Mouse (Mus musculus) lung, postnatal 10 days (tissue): ENCODE measurements at regions not wholly inside any gene's neighbourhood (a gene's known extent, or its start where the extent isn't known, plus 50 kb on each side); places are given as distances from the start of the nearest gene placed in this dataset.

Source experiments
- DNase-seq: peaks from one replicate; pipeline ENCODE4 v3.0.0; 2021

DNA sequence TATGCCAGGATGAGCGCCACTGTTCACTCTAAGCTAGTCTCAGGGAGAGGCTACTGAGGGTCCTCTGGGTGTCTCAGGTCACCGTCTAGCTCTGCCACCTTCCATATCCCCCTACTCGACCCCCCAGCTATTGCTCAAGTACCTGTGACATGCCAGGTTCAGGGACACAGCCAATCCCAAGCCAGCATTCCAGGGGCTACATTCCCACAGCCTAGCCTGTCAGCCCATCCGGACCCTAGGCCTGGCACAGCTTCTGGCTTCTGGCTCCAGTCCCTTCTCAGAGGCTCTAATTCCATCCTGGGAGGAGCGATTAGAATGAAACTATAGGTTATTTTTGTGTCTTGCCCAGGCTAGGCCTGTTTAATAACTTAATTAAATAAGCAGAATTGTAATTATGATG, 105.2 kb downstream of the 1810010D01Rik start:
- peak; percentile 15 for DNase-seq

DNA sequence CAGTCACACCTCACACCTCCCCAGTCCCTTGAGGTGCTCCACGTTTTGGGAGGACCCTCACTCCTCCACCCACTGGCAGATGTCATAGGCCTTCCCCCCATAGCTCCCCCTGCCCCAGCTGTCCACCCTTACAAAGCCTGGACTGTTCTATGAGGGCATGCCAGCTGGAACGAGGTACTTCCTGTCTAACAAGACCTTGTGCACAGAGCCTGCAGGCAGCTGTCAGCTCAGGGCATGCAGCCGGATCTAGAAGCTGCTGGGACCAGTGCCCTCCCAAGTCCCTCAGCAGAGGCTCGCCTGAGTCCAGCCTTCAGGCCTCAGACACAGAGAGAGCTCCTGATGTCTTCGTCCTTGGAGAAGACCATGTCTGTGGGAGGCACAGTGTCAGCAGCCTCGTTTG, 105.7 kb downstream of the 1810010D01Rik start:
- DNase-seq, result peak; percentile 90

DNA sequence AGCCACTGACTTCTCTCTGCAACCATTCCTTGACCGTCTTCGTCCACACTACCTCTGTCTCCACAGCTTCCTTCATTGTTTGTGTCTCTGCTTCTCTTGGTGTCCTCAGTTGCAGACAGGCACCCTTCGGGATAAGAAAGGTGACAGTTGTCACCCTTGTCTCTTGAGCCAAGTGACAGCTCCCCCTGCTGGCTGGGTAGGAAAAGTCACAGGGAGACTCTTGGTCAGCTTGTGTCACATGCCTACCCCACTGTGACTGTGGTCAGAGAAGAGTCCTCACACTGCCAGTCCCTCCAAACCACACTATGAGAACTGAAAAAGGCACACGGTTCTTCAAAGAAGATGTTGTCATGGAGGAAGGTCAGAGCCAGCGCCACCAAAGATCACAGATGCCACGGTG, 109.6 kb downstream of the 1810010D01Rik start:
- DNase-seq, result no peak

DNA sequence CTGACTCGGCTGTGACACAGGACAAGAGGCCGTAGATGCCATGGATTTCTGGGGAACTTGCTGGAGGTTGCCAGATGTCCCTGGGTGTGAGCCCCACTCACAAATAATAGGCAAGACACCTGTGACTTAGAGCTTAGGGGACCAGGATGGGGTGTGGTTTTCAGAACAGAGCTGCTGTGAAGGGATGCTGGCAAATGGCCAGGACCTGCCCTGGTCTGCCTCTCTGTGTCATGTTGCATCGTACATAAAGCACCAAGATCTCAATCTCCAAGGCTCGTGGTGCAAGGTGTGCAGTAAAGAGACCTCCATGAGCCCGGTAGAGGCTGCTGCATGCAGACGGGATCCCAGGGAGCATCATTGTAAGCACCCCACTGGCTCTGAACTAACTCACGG, 113.8 kb downstream of the 1810010D01Rik start:
- DNase-seq, result peak; percentile 28

DNA sequence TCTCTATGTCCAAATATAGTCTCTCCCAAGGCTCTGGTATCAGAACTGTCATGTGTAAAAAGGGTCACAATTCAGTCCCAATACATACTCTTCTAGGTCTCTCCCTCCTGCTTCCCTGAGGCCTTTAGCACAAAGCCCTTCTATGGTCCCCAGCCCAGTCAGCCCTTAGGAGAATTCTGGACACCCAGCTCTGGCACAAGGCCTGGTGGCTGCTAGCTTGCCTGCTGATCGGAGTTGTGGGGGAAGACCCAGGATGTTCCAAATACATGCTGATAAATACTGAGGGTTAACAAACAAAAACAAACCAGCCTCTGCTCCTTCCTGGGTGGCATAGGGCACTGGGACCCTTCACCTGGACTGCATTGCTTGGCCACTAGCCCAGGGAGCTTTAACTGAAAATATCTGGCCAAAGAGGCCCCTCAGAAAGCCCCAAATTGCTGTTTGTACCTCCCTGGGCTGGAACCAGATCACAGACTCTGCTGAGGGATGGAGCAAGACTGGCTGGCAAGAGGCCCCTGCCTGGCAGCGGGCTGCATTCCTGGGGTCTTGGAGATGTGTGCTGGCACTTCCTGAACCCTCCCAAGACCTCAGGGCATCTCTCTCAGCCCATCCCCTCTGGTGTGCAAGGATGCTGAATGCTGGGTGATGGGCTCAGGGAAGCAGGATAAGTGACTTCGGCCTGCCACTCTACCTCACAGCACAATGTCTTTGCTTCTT, 114.3 kb downstream of the 1810010D01Rik start:
- peak; percentile 35 for DNase-seq

DNA sequence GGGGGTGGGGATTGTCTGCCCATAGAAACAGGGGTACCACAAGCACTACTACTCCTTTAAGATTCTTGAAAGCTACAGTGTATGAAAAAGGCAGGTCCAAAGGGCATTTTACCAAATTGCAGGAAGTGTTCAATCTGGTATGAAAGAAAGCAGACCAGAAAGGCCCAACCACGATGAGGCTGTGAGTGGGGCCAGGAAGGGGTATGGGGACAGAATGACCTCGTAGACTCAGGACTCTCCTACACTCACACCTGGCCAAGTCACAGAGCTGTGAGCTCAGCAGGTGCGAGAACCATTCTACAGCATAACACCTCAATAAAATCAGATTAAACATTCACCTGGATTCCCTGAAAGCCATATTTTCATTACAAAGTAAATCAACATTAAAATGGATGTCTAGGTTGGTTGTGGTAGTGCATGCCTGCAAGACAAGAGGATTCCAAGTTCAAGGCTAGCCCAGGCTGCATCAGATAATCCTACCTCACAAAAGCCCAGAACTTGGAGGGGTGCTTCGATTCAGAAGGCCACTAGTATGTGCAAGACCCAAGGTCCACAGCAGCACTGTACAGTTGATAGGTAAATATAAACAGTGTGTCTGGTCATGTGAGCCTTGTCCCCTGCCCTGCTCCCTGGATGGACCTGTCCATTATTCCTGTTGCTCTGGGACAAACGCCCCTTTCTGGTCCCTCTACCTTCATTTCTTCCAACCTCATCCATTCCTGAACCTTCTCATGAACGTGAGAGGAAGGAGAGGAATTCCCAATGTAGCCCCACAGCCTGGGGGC, 115.3 kb downstream of the 1810010D01Rik start:
- no peak for DNase-seq

DNA sequence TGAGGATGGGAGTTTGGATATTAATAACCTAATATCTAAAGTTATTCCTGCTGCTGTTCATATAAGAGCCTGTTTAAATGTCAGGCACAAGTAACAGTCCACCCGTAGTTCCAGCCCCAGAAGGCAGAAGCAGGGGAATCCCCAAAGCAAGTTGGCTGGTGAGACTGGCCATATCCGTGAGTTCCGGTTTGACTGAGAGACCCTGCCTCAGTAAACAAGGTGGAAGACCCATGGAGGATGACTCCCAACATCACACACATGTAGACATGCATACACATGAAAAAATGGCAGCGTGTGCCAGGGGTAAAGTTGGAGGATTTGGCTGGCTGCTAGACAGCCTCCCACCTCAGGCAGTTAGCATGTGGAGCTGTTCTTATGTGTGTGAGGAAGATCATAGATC, 117.1 kb downstream of the 1810010D01Rik start:
- DNase-seq, result no peak

DNA sequence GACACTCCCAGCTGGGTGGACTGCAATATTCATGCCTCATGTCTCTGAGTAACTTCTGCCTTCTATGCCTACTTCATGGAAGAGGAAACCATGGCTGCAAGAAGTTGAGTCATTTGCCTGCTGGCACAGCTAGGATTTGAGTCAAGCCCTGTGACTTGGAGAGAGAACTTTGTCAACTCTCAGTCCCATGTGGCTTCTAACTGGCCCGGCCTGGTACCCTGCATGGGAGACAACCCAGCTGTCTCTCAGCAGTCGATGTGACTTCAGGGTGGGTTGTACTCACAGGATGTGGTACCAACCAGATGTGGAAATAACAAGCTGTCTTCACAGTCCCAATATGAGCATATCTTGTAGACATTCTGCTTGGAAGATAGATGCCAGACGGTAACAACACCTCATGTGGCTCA, 118.6 kb downstream of the 1810010D01Rik start:
- DNase-seq, result no peak

DNA sequence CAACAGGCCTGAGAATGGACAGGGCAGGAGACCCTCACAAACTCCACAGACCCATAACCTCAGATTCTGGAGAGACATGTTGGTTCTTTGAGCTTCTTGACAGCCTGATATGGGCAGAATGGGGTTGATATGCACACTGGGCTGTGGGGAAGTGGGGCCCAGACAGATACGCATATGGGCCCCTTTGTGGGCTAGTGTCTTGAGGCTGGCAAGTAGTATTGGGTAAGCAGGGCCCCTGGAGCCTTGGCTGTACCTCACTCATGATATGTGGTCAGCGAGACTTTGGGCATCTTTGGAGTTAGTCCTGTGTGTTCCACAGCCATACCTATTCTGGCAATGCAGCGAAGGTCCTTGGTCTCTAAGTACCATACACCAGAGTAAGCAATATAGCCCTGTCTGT, 119.3 kb downstream of the 1810010D01Rik start:
- no peak for DNase-seq

DNA sequence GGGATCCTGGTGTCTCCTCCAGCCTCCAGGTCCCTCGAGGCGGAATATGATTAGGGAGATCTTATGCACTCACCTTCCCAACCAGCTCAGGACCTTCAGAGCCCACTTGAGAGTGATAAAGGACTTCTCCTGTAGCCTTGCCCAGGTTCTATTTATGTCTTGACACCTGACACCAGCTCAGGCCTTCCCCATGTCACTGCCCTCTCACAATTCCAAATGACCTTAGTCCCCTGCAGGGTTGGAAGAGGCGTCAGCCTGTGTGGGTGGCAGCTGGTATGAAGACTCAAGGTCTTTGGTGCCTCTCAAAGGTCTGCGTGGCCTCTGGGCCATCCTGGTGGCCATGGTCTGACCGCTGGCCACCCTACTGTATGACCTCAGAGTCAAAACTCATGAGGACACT, 120.1 kb downstream of the 1810010D01Rik start:
- DNase-seq, result no peak

DNA sequence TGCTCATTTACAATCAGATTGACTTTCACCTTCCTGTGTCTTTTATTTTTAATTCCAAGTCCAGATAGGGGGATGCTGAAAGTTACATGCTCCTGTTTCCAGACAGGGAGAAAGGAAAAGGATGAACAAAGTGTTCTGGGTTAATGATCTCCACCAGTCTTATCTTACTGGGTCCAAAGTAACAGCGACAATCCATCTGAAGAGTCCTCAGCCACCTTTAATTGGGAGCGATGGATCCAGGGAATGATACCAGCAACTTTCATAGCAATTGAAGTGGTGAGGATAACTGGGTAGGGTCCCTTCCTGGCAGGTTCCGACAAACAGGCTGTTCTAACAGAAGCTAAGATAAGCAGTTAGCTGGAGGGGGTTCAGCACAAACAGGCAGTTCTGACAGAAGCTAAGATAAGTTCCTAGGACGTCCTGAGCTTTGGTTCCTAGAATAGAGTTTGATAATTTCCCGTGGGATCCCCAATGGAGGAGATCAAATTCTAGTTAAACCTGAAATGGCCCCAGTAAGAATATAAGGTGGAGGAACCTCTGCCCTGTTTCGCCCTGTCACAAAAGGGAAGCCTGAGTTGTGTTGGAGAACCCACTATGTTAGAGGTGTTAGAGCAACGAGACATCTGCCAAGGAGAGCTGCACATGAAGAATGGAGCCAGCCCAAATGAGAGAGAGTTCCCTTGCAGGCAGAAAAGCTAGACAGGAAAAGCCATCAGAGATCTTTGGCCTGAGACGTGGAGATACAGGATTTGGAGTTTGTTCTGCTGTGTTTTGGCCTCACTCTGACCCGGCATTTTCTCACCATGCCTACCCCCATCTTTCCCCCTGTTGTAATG, 124.8 kb downstream of the 1810010D01Rik start:
- no peak for DNase-seq

DNA sequence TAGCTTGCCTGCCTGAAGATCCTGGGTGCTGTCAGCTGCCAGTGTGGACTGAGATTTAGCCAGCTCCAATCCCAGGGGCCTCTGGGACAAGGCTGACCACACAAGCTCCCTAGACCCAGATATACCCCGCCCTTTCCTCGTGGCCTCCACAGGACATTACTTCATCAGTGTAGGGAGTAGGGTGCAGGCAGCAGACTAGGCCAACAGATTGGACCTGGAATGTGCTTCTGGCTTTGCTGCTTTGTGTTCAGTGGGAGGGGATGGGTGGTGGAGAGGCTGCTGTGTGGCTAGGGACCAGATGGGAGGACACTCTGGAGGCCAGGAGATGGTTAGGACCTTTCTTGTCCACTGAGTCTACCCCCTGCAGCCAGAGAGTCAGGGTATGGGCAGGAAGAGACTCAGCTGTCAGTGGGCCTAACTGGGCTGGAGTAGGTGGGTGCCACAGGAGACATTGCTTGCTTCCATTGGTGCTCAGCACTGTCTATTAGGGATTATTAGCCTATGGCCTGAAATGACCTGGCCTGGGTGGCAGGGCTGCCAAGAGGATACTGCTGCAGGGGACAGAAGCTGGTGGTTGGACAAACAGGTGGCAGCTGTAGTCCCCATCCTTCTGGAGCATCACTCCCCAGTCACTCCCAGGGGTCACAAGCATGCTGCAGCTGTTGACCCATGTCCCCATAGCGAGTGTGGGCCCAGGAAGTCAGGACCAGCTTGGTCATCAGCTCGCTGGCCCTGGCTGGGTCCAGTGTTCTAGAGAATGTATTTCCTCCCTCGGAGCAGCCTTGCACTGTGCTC, 132.5 kb upstream of the Ccnd1 start:
- peak; percentile 18 for DNase-seq

DNA sequence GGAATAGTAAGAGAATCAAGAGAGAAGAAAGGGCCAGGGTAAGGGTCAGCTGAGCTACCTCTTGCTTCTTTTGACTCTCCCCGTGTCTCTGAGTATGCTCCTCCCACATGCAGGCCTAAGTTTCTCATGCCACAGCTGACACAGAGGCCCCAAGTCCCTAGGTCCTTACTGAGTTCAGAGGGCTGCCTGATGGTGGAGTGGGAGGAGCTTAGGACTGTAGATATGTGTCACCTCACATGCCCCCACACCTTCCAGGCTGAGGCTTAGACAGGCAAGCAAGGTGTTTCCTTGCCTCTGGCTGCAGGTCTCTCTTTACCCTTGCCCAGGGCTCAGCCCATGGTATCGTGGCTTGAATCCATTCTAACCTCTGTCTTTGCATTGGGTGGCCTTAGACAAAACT, 131.8 kb upstream of the Ccnd1 start:
- DNase-seq, result no peak

DNA sequence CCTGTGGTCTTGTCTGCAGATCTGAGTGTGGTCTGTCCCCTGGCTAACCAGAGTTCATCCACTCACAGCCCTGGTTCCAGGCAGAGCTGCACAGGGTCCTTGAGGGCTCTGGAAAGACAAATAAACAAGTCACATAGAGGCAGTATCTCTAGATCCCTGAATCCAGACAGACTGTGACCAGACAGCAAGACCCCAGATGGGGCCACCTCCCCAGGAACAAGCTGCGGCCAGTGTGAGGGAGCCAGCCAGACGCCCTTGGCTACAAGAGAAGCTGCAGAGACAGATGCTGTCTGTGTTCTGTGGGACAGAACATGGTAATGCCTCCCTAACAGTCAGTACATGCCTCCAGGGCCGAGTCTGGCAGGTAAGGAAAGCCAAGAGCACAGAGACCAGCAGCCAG, 127.6 kb upstream of the Ccnd1 start:
- DNase-seq, result no peak

DNA sequence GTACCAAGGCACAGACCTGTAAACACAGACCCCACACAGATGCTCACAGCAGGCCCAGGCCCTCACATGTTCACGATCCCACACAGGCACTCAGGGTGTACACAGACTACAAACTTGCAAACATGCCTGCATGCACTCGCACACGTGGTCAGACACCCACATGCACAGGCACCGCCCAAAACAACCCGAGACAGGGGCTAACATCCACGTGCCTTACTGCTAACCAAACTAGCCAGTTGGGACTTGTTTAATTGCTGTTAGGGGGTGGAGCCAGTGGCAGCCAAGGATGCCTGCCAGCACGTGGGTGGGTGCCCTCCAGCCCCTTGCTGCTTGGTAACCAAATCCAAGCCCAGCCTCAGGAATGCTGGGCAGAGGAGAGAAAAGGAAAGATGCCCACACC, 116.6 kb upstream of the Ccnd1 start:
- peak; percentile 41 for DNase-seq

DNA sequence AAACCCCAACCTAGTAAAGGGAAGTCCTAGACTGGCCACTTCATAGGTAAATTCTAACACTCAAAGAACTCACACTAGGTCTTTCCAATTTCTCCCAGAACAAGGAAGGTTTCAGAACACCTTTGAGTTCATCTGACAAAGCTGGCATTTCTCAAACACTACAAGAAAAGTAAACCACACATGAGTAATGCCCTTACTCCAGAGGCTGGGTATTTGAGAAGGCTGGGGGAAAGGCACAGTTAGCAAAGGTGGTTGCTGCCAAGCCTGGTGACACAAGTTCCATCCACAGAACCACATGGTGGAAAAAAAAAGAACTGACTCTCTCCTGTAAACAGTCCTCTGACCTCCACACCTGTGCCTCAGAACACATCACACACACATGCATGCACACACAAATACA, 111.9 kb upstream of the Ccnd1 start:
- no peak for DNase-seq

DNA sequence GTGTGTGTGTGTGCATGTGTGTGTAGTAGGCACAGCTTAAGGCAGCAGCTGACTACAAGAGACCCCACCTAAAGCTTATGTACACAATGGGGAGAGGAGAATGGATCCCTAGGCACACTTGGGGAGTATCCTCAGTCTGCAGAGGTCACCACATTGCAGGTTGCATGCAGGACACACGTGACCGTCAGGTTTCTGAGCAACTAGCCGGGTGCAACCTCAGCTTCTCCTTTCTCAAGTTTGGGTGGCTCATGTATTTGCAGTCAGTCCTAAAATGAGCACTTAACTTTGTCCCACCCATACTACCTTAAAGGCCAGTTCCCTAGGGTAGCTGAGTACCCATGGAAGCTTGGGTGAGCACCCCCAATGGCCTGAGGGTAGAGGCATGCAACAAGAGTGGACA, 111.0 kb upstream of the Ccnd1 start:
- no peak for DNase-seq

DNA sequence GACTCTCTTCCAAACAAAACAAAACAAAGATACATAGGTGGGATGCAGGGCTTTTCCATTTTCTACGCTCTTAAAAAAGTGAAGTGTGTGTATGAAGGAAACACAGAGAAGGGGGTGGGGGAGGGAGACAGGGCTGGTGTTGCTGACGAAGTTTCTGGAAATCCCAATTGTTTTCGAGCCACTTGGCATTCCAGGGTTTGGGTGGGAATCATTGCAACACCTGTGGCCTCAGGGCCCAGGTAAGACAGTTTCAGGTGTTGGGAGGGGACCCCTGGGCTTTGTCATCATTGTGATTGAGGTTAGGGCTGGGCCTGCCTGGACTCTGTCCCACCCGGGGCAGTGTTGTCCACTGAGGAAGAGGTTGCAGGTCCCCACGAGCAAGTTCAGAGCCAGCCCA, 108.8 kb upstream of the Ccnd1 start:
- no peak for DNase-seq

DNA sequence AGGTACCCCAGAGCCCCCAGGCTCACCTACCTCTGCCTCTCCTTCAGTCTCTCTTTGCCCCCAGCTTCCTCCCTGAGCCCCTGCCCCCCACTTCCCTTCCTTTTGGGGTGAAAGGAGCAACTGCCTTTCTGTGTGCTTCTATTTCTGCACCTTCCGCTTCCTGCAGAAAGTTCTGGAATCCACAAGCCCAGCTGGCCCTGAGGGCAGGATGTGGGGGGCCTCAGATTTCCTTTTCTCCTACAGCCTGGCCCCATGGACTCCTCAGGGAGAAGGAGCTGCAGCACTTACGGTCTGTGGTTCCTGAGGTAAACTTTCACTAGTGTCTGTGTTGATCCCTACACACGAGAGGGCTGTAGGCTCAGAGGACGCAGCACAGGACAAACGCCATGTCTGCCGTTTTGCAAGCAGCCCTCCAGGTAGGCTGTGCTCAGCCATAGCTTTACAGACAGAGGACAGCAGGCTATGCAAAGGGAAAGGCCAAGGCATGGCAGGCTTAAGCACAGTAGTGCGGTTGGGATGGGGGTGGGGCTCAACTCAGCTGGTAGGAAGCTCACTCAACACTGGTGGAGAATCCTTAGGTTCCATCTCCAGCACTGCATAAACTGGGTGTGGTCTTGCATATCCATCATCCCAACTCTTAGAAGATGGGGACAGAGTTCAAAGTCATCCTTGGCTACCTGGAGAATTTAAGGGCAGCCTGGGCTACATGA, 108.2 kb upstream of the Ccnd1 start:
- DNase-seq, result no peak

DNA sequence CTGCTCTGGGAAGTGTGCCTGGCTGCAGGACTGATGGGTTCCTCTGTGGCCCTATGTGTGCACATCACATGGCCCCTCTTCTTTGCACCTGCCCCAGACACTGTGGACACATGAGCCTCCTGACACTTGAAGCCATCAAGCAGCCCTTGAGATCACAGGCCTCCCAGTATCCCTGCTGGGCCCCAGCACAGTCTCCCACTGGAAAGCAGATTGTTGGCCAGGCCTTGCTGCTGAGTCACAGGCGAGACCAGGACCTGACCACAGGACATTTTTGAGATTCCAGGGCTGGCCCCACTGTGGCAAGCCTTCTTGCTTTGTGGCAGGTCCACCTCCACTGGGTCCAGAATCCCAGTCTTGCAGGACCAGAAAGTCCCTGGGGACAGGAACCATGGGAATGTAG, 105.5 kb upstream of the Ccnd1 start:
- DNase-seq, result no peak

DNA sequence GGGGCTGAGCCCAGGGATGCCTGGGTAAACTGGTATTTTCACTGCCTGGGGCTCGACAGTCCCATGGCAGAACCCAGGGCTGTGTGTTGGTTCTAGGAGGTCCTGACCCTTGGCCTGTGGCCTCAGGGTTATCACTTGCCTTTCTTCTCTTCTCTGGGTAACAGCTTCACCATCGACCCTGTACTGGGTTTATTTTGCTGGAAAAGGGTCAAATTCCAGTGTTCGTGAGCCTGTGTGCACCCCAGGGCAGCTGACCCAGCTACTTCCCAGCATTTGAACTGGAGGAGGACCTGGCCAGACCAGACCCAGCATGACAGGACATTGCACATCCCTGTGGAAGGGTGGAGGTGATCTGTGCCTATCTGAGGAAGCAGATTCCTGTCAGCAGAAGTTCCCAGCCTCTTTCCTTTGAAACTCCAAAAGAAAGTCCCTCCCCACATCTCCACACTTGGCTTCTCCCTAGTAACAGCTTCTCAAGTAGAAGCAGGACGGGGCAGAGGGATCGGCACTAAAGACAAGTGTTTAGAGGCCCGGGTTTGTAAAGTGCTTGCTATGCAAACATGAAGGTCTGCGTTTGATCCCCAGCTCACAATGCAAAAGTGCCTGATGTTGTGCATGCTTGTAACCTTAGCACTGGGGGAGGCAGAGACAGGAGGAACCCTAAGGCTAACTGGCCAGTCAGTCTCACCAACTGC, 103.9 kb upstream of the Ccnd1 start:
- DNase-seq, result no peak

DNA sequence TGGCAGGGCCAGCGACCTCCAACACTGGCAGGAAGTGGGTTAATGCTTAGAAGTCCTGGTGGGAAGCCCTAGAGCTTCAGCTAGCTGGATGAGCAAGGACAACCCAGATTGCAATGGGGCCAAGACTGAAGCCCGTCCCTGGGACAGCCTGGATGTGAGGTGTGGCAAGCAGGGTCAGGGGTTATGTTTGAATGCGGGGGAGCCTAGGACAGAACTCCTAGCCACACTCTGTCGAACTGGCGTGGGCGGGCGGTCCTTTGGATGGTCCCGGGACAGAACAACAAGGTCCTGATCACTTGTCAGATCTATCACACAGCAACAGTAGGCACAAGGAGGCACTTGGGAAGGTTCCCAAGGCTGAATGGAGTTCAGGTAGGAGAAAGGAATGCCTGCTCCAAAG, 101.1 kb upstream of the Ccnd1 start:
- no peak for DNase-seq
